ENCODE assay signal across 7 mouse cellular contexts in the genomic region with DNA sequence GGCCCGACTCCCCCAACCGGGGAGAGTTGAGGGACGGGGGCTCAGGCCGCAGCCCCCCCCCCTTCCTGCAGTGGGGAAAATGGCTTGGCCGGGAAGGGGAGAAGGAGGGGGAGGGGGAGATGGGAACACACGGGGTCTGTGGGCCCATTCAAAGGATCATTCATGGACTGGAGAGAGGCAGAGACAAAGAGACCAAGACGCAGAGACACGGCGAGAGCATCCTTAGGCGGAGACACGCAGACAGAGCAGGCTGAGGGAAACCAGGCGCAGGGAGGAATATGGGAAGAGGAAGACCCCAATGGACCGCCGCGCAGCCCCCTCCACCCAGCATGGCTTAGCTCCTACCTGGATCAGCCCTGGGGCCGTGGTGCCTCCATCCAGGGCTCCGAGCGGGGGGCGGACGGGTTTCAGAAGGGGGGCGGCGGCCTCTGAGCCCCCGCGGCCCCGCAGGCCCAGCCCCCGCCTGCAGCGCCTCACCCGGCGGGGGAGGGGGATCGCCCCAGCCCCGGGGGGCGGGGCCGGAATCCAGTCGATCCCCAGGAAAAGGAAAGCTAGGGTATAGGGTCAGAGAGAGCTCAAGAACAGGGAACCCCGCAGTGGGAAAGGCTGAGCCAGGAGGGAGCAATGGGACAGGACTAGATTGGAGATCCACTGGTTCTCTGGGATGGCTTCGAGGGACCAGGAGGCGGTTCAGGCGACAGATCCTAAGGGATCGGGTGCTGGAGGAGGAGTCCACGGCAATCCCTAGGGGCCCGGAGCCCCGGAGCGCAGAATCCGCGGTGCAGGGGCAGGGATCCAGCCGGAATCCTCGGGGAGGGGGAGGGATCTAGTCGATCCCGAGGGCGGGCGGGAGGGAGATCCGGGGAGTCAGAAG. TPM values are rescaled to one million over a fixed set of nuclear protein-coding genes. Genes with fewer than 3 reads are reported as not detected.
DNase-seq lines count a peak whose midpoint lies in the region; ATAC-seq and TF ChIP-seq lines count a peak whose summit lies in the region.

No protein-coding gene starts in this region.

- H3K79me3 ChIP-seq in C2C12 (ENCODE audit: low read depth), result no peaks in the 10 kb centered on the region

- peak overlapping the region; percentile 76 for H3K4me3 ChIP-seq in C2C12 (ENCODE audit: insufficient read depth, poor library complexity, severe bottlenecking)
- peak overlapping the region; percentile 59 for H3K4me3 ChIP-seq in kidney, postnatal 0 days (replicated peaks; ENCODE audit: low read depth, low read length)
- H3K4me3 ChIP-seq in liver, embryonic 16.5 days (ENCODE audit: low read depth, low read length), result peak overlapping the region; percentile 81

- H3K79me2 ChIP-seq in C2C12 (ENCODE audit: control insufficient read depth, insufficient read depth), result peaks cover 18% of the 10 kb centered on the region

- peak overlapping the region; percentile 97 for H3K4me2 ChIP-seq in kidney, postnatal 0 days (ENCODE audit: low read length)
- peak overlapping the region; percentile 99 for H3K4me2 ChIP-seq in liver, embryonic 16.5 days (ENCODE audit: low read depth, low read length)

- no peak for TF ChIP-seq CTCF in C2C12 (IDR thresholded peaks at IDR 0.05; ENCODE audit: control insufficient read depth, insufficient read depth, insufficient read length)
- TF ChIP-seq CTCF in kidney, postnatal 0 days (IDR thresholded peaks at IDR 0.05; ENCODE audit: low read depth), result no peak

- no peak for ATAC-seq in kidney, postnatal 0 days (replicated peaks; ENCODE audit: low FRiP score, low read depth)
- ATAC-seq in liver, embryonic 16.5 days (ENCODE audit: low read depth), result no peak

- peak; percentile 50 for DNase-seq in ES-CJ7 (ENCODE audit: low read depth, low spot score)
- peak; percentile 68 for DNase-seq in embryo, embryonic 11 days
- peak; percentile 44 for DNase-seq in heart, adult 8-10 months (ENCODE audit: low spot score)
- peak; percentile 50 for DNase-seq in kidney, postnatal 0 days (ENCODE audit: low spot score)
- peak; percentile 61 for DNase-seq in right cerebral cortex, postnatal 4 days

- no peaks in the 10 kb centered on the region for H3K27me3 ChIP-seq in C2C12 (ENCODE audit: control insufficient read depth, insufficient read depth, insufficient read length)
- H3K27me3 ChIP-seq in kidney, postnatal 0 days (ENCODE audit: insufficient read depth, low read length), result no peaks in the 10 kb centered on the region
- H3K27me3 ChIP-seq in liver, embryonic 16.5 days (ENCODE audit: control insufficient read depth, insufficient read depth, low read depth, low read length), result peaks cover 53% of the 10 kb centered on the region

- H3K4me1 ChIP-seq in kidney, postnatal 0 days (replicated peaks; ENCODE audit: insufficient read depth, low read length), result peaks cover 27% of the 10 kb centered on the region
- peaks cover 43% of the 10 kb centered on the region for H3K4me1 ChIP-seq in liver, embryonic 16.5 days (ENCODE audit: control insufficient read depth, low read depth, low read length)

- peaks cover 12% of the 10 kb centered on the region for H3K36me3 ChIP-seq in C2C12 (ENCODE audit: control insufficient read depth, insufficient read depth)
- no peaks in the 10 kb centered on the region for H3K36me3 ChIP-seq in kidney, postnatal 0 days (ENCODE audit: insufficient read depth, low read length)
- H3K36me3 ChIP-seq in liver, embryonic 16.5 days (ENCODE audit: control insufficient read depth, insufficient read depth), result 0 out of 2 replicates have a peak, but pooled peaks cover 2% of the 10 kb centered on the region

- H3ac ChIP-seq in C2C12 (ENCODE audit: control insufficient read depth, insufficient read length, low read depth), result peak overlapping the region; percentile 10

- whole genome bisulfite sequencing in kidney, postnatal 0 days, result under 1% methylated on average over 49 of the region's 52 CpGs
- WGBS in liver, embryonic 16.5 days (ENCODE audit: insufficient replicate concordance), result 5% methylated on average over 50 of the region's 52 CpGs

- peak overlapping the region; percentile 93 for H3K27ac ChIP-seq in kidney, postnatal 0 days
- no peak overlapping the region for H3K27ac ChIP-seq in liver, embryonic 16.5 days (ENCODE audit: low read length)

- no peaks in the 10 kb centered on the region for H3K9me3 ChIP-seq in kidney, postnatal 0 days (replicated peaks; ENCODE audit: low read length)
- H3K9me3 ChIP-seq in liver, embryonic 16.5 days (replicated peaks; ENCODE audit: control insufficient read depth, low read length), result no peaks in the 10 kb centered on the region

- H3K9ac ChIP-seq in kidney, postnatal 0 days (ENCODE audit: low read depth, low read length), result peak overlapping the region; percentile 75
- H3K9ac ChIP-seq in liver, embryonic 16.5 days (ENCODE audit: low read depth, low read length), result peak overlapping the region; percentile 69

TF ChIP-seq in C2C12, 6 proteins besides CTCF, POLR2A, EP300 and RAD21:
- no peak for TF ChIP-seq MYOG (IDR thresholded peaks at IDR 0.05; ENCODE audit: control insufficient read depth, extremely low read depth, insufficient read length)
- no peak for TF ChIP-seq USF1 (IDR thresholded peaks at IDR 0.05; ENCODE audit: low read depth)
- no peak for TF ChIP-seq FOSL1 (IDR thresholded peaks at IDR 0.05; ENCODE audit: insufficient read depth, low read length, poor library complexity, severe bottlenecking)
- no peak for TF ChIP-seq CEBPB (IDR thresholded peaks at IDR 0.05; ENCODE audit: low read depth)
- TF ChIP-seq MYOD1 (IDR thresholded peaks at IDR 0.05; ENCODE audit: control insufficient read depth, insufficient read length, low read depth), result no peak
- TF ChIP-seq MAX (IDR thresholded peaks at IDR 0.05), result no peak
TF ChIP-seq in C2C12: peak in this region for 0.

RNA-seq across cellular contexts. Expression of a gene that starts 0.6 kb away (rescaled TPM):
- 10.7 TPM for polyA plus RNA-seq in C2C12 (2012; fragmentation: generic; extraction: Trizol)
- total RNA-seq in heart, adult 8-10 months (2022), result 1 to 10 TPM; 3.1 to 6.9 (median 4.3) TPM
- polyA plus RNA-seq in kidney, postnatal 0 days (2015; fragmentation: Nextera tagmentation; extraction: Ambion mirVana), result 4.1 and 4.7 TPM in 2 replicates
- polyA plus RNA-seq in liver, embryonic 16.5 days (2015; fragmentation: Nextera tagmentation; extraction: Ambion mirVana), result 0.66 and 0.83 TPM in 2 replicates

RNA-seq across cellular contexts. Expression of a gene that starts 1.4 kb away (rescaled TPM):
- polyA plus RNA-seq in C2C12 (2012; fragmentation: generic; extraction: Trizol), result 260 TPM
- 100 to 1,000 TPM; 193 to 338 (median 283) TPM for total RNA-seq in heart, adult 8-10 months (2022)
- 485 and 528 TPM in 2 replicates for polyA plus RNA-seq in kidney, postnatal 0 days (2015; fragmentation: Nextera tagmentation; extraction: Ambion mirVana)
- polyA plus RNA-seq in liver, embryonic 16.5 days (2015; fragmentation: Nextera tagmentation; extraction: Ambion mirVana), result 404 and 413 TPM in 2 replicates

RNA-seq across cellular contexts. Expression of a gene that starts 9.2 kb away (rescaled TPM):
- 82.7 TPM for polyA plus RNA-seq in C2C12 (2012; fragmentation: generic; extraction: Trizol)
- total RNA-seq in heart, adult 8-10 months (2022), result 10 to 100 TPM; 20.7 to 25.3 (median 21.7) TPM
- polyA plus RNA-seq in kidney, postnatal 0 days (2015; fragmentation: Nextera tagmentation; extraction: Ambion mirVana), result 96.4 and 102 TPM in 2 replicates
- 22.0 and 27.8 TPM in 2 replicates for polyA plus RNA-seq in liver, embryonic 16.5 days (2015; fragmentation: Nextera tagmentation; extraction: Ambion mirVana)

RNA-seq across cellular contexts. Expression of a gene that starts 15.0 kb away (rescaled TPM):
- polyA plus RNA-seq in C2C12 (2012; fragmentation: generic; extraction: Trizol), result not detected
- total RNA-seq in heart, adult 8-10 months (2022), result not detected
- not detected in 2 replicates for polyA plus RNA-seq in kidney, postnatal 0 days (2015; fragmentation: Nextera tagmentation; extraction: Ambion mirVana)
- not detected in 2 replicates for polyA plus RNA-seq in liver, embryonic 16.5 days (2015; fragmentation: Nextera tagmentation; extraction: Ambion mirVana)

RNA-seq across cellular contexts. Expression of a gene that starts 18.7 kb away (rescaled TPM):
- polyA plus RNA-seq in C2C12 (2012; fragmentation: generic; extraction: Trizol), result not detected
- not detected for total RNA-seq in heart, adult 8-10 months (2022)
- polyA plus RNA-seq in kidney, postnatal 0 days (2015; fragmentation: Nextera tagmentation; extraction: Ambion mirVana), result not detected in 2 replicates
- not detected in 2 replicates for polyA plus RNA-seq in liver, embryonic 16.5 days (2015; fragmentation: Nextera tagmentation; extraction: Ambion mirVana)
